Mouse (Mus musculus) olfactory bulb, adult 2 months (tissue): ENCODE results near the gene Fcnb.

Experiments
- CTCF ChIP-seq: fragments of 200-500 bp; IDR thresholded peaks from 2 replicates; pipeline ENCODE4 v1.5.1; 2012; ENCODE audit warnings: low read depth, mild to moderate bottlenecking, low read length, moderate library complexity; ENCODE audit not compliant: insufficient read depth
- POLR2A ChIP-seq: fragments of 200-500 bp; IDR thresholded peaks from 2 replicates; pipeline ENCODE4 v1.6.1; 2012; ENCODE audit warnings: mild to moderate bottlenecking, low read depth, low read length, moderate library complexity; ENCODE audit not compliant: insufficient read depth

- TF ChIP-seq POLR2A: no peak
- no peak for TF ChIP-seq CTCF
These were observed 46.9 kb downstream of the Fcnb start for GRCm38 (mm10) chr2:28037505-28038390.
